Mouse (Mus musculus): ENCODE data around the gene Dlx6.

The Dlx6 gene

DNA sequence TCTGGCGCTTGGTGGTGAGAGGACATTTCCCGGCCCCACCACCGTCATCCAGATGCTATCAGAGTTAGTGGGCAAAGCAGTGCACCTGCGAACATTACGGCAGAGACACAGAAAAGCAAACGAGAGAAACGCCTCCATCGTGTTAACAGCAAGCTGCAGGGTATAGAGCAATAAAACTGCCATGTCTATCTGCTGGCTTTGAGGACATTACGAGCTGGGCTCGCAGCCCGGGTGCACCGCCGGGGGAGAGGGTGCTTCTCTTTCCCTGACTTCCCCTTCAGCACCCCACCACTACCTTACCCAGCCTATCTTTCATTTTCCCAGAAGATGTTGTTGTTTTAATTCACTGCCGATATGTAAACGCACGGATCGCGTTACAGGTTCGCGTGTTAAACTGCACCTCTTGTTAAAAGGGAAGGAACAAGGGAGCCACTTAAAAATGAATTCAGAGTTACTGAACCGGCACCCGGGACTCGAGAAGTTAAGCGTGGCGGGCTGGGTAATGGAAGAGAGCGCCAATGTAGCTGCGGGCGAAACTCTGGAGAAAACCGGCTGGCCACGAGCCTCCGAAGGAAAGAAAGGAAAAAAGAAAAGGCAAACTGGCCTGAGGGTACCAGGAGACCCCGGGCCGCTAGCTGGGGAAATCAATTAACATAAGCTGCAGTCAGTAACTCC is 2.6 kb upstream of the Dlx6 start:
- no peak for DNase-seq

DNA sequence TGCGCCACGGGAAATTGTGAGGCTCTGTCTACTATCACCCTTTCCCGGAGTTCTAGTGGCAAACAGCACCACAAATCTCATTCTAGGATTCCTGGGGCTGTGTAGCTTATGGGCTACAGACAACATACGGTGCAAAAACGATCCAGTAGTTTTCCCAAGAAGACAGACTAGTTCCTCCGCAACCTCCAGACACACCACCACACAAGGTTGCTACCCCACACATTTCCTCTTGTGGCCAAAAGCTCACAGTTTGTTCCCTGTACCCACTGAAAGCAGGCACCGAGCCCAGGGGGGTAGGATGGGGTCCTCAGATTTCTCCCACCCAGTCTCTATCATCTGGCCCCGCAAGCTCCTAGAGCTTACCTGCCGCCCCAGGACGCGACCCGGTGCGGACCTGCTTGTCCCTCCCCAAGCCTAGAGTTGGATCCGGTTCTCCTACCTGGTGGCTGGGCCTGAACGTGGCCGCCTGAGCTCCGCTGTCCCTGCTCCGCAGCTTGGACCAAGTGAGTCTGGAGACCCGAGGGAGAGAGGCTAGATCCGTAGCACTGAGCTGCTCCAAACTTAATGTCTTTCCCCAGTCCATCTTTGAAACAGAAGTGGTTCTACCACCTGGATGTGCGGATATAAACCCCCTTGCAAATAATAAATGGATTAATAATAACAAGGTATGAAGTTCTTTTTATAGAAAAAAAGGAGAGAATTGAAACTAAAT is 1.9 kb upstream of the Dlx6 start:
- DNase-seq = no peak

DNA sequence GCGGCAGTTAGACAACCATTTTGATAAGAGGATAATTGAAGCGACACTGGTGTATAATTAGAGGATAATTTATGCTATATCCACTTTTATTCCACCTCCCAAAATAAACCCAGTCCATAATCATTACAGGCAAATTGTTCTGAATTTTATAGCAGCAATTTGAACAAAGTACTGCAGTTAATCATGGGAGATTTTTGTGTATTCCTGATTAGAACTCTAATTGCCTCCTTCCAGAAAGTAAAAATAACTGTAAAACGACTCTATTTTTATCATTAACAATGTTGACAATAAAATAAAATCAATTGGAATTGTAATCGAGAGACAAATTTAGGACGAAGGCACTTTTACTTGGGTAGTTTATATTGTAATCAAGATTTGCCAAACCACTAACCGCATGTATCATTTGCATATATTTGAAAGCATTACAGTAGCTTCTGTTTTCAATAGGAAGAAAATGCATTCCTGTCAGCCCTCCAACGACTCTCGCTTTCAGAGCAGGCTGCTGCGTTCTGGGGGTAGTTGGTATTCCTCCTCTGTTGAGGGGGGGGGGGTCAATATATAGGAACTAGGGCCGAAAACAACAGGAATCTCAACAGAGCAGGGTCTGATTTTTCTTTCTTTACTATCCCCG is 1.2 kb upstream of the Dlx6 start:
- DNase-seq = no peak

DNA sequence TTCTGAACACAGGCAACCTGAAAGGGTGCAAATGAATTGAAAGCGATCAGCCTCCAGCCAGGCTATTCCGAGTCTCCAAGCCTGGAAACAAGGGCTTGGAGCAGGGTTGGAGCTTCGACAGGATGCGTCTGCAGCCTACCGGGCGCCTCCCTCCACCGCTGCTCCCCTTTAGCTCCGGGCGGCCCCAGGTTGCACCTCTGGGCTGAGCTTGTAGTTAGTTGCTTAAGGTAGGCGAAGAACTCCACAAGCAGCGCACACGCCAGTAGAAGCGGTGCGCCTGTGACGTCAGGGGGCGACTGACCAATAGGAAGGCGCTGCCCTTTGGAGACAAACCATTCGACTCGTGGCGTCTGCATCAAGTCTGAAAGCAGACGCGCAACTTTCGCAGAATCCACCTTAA is 523 bp upstream of the Dlx6 start:
- peak; percentile 16 for DNase-seq

DNA sequence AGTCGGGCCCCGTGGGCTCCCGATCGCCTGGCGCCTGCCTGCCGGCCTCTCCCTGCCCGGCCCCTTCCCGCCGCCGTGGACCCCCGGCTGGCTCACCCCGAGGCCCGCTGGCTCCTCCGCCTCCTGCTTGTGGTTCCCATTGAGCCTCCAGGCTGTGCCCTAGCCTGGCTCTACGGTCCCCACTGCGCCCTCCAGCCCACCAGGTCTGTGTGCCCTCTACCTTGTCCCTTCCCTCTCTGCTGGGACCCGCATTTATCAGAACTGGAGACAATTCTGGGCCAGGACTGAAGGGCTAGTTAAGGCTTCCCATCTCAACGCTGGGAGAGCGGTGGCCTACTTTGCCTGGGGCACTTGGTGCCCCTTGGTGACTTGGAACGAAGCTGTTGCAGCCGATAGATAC is 821 bp downstream of the Dlx6 start:
- DNase-seq = no peak

DNA sequence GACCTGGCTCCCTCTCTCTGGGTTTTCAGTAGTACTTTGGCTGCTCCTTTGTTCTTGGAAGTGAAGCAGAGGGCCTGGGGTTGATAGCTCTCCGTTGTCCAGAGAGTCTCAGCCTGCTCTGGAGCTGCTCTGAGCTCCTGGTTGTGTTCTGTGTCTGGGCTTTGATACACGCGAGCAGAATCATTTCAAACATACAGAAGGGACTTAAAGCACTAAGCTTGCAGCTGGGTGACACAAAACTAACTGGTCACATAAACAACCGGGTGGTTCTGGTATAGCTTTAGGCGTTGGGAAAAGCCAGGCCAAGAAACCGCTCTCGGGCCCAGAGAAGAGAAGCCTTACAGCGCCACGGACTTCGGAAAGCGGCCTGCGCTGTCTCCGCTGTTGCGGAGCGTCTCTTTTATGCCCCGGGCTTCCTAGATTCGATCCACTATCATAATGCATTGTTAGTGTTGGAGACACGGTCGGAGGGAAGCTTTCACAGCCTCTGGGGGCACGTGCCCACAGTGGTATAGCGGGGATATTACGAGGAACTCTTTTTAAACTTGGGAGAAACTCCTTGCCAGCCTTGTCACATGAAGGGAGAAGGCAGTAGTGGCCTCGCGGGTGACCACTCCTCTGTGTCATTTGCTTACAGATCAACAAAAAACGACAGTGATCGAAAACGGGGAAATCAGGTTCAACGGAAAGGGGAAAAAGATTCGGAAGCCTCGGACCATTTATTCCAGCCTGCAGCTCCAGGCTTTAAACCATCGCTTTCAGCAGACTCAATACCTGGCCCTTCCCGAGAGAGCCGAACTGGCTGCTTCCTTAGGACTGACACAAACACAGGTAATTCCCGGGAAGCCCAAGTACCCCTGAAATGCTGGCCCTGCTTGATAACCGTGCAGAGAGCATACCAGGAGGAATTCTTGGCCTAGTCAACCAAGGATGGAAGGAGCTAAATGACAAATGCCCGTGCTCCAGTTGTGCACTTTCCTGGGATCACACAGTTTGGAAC is 1.6 kb downstream of the Dlx6 start:
- DNase-seq = no peak

DNA sequence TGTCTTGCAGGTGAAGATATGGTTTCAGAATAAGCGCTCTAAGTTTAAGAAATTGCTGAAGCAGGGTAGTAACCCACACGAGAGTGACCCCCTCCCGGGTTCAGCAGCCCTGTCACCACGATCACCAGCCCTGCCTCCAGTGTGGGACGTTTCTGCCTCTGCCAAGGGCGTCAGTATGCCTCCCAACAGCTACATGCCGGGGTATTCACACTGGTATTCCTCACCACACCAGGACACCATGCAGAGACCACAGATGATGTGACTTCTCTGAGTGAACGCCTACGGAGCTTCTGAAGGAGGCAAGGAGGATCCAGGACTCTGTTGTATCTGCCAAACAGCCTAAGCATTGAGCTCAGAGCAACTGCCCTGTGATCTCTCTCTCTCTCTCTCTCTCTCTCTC is 3.9 kb downstream of the Dlx6 start:
- no peak for DNase-seq

DNA sequence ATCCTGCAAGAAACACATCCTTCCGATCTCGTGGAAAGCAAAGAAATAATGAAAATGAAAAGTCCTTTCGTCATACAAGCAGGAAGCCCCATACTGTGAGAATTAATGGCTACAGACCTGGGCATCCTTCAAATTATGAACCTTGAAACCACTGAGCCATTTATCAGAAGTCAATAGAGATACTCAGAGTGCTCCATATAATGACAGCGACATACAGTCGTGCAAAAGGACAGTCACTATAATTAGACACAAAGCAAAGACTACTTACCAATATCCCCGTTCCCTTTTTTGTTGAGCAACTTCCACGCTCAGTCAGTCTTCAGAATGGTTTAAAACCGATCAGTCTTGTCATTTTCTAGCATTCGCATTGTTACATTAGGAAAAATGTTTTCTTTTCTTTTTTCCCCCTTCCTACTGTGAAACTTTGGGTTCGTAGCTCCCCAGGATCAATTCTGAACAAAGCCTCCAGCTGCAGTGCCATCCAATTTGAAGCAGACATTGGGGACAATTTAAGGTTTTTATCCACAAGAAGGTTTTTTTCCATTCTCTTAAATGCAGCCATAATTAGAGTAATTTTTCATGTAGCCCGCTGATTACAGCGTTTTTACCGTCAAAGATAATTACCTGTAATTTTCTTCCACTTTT is 6.0 kb downstream of the Dlx6 start:
- no peak for DNase-seq

DNA sequence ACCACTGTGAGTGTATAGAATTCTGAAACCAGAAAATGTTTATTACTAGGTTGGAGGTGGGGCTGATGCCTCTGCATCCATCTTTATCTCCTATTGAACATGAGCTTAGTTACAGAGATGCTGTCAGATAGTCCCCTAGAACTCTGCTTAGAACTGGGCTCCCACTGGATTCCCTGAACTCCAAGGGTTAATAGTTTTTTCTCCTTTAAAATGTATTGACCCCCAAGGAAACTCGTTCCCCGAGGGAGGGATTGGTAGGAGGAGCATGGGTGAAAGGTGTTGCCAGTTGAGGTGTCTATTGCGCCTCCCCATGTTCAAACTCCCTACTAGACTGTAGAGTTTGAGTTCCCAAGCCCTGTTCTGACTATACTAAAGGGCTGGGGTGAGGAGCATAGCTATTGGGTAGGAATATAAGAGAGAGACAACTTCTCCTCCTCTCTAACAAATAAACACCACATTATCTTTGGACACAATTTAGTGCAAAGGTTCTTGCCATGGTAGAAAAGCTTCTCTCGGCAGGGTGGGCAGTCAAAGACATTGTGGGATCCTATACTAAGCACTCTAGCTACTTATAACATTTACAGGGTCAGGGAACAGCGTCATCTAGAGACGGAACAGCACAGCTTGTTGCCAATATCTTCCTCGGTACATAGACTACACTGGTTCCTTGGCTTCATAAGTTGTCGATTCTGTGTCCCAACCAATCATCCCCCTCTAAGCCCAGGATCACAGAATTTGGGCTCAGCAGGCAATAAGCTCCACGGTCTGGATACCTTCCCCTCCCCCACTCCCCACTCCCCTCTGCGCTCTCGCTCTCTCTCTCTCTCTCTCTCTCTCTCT is 7.0 kb downstream of the Dlx6 start:
- no peak for DNase-seq

DNA sequence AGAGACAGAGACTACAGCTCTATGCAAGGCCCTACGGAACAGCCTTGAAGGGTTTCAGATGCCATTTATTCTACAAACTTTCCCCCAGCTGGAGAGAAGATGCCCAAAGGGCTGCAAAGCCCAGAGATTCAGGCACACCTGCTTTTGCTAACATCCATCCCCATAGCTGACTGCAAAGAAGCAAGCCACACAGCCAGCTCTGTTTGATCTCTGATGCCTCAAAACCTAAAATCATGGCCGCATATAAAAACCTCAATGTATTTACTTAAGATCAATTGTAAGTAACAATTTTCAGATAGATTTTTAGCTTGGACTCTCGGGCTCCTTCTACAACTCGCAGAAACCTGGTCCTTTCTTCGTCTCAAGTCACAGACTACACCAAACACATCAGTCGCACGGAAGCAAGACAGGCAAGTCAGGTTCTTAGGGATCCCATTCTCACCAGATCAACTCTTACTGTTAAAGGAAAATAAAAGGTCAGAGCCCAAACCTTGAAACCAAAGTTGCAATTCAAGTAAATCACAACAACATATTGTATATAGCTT is 7.8 kb downstream of the Dlx6 start:
- no peak for DNase-seq

DNA sequence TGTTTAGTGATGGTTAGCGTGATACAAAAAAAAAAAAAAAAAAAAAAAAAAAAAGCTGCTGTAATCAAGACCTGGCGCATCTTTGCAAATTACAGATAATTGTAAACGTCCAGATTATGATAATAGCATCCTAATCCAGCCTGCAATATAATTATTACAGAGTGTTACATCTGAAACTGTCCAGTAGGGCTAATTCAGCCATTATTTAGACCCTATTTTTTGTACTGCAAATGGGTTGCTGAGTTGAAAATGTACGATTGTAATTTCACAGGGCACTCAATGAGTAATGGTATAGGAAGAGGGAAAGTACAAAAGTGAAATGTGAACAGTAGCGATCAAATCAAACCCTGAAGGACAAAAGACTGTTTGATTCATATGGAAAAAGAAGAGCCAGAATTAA is 8.6 kb downstream of the Dlx6 start:
- no peak for DNase-seq

DNA sequence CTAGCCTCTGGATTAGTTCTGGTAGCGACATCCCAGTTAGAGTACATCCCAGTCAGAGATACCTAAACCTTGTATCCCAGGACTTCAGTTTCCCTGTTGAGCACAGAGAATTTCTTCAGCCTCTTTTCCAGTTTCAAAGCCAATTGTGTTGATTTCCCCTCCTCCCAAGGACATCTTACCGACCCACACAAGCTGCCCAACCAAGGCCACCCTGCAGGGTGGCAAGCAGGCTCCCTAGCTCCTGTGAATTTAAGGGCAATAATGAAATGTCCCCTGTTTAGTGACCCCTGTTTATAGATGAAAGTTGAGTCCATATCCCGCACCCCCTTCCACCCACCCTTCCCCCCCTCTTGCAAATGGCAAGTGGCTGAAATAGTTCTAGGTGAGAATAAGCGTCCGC is 9.7 kb downstream of the Dlx6 start:
- no peak for DNase-seq

DNA sequence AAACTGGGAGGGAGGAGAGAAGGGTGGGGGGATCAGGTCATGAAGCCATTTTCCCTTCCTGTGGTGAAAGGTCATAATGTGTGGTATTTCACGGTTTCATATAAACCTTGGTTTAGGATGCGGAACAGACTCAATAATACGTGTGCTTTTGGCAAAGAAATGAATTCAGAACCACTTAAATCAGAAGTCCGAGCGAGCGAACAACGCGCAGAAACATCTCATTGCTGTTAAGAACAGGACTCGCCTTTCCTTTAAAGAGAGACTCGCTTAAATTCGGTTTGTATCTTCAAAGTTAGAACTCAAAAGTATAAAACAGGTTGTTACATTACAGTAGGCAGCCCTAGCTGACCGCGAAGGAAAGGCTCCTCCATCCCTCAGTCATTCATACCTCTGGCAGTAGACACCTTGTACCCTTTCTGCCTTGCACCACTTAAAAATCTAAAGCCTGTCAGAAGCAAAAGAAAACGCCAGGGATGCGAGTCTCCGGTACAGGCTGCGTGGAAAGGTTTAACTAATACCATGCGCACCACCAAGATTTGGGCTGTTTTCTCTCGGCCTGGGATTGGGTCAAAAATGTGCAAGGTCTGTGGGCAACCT is 10.4 kb downstream of the Dlx6 start:
- DNase-seq = no peak

DNA sequence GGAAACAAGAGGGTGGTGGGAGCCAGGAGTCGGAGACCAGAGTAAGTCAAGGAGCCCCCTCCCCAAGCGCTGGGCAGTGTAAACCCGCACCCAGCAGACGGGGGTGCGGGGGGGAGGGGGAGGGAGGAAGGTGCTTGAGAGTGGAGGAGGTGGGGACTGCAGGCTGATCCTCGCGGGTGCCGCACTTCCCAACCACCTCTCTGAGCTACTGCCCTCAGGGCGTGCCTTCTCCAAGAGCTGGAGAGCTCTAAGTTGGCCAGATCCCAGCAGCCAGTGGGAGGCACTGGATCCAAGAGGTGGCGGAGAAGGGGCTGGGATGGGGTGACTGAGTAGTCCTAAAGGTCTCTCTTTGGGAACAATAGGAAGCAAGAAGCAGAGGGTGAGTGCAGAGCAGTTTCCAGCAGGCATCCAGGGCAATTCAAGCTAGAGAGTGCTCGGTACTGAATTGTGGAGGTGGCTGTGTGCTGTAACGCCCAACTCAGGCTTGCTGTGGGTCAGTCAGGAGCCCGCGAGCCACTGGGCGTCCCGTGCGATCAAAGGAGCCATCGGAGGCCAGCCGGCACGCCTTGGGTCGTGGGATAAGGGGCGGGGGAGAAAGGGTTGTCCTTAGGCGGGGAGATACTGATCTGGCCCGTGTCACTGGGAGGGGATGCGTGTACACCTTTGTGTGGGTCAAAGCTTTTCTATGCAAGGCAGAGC is 11.1 kb downstream of the Dlx6 start:
- DNase-seq = no peak

DNA sequence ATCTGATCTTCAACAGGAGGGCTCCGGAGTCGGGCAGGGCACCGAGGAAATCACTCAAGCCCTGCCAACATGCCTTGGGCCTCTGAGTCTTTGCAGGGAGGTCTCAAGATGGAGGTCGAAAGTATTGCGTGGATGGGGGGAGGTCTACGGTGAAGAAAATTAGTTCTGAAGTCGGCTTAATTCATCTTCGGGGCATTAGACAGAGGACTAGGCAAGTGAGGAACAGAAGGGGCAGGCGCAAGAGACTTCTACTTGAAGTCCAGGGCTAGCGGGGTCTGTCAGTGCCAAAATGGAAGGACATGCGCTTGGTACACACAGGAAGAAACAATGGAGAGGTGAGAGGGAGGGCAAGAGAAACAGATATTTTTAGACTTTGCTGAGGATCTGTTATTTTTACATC is 12.0 kb downstream of the Dlx6 start:
- no peak for DNase-seq

DNA sequence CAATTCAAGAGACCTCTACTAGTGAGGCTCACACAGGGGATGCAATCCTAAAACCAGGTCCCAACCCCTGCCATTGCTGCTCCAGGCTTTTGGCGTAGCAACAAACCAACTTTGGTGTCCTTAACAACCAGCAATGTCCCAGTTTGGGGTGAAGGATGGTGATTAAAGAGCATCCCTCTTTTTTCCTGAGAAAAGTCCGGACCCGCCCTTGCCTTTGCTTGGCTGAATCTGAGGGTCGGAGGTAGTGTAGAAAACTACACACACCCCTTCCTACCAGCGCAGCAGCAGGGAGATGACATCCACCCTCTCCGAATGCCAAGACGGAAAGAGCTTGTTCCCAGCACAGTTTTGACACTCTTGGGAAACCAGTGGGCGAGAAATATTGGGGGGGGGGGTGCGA is 12.5 kb downstream of the Dlx6 start:
- DNase-seq = no peak

DNA sequence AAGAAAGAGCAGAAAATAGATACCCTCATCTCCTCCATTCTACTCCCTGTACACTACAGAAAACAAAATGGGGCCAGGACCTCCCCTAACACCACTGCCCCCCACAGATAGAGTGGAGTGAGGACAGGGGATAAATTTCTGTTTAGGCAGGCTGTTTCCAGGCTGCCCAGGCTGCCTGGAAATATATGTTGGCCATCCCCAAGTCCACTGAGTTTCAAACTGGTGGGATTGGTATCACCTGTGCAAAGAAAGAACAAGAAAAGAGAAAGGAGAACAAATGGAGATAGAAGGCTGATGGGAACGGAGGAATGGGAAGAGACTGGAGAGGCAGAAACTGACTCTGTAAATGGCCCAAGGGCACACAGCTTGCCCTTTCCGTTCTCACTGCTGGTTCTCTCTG is 13.1 kb downstream of the Dlx6 start:
- DNase-seq = no peak

DNA sequence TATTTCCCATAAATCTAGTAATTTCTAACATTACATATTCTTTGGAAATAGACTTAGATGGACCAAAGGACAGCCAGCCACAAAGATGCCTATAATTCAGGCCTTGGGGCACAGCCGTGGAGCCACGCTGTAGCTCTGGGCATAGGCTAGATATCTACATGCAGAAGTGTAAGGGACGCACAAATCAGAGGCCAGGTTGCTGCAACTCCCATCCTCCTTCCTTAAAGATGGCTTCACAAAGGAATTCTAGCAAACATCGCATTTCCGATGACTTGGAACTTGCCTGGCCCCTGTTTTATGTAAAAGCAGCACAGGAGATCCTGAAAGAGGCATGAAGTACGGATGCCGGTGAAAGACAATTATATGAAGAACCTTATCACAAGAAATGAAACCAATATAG is 13.6 kb downstream of the Dlx6 start:
- DNase-seq = no peak

DNA sequence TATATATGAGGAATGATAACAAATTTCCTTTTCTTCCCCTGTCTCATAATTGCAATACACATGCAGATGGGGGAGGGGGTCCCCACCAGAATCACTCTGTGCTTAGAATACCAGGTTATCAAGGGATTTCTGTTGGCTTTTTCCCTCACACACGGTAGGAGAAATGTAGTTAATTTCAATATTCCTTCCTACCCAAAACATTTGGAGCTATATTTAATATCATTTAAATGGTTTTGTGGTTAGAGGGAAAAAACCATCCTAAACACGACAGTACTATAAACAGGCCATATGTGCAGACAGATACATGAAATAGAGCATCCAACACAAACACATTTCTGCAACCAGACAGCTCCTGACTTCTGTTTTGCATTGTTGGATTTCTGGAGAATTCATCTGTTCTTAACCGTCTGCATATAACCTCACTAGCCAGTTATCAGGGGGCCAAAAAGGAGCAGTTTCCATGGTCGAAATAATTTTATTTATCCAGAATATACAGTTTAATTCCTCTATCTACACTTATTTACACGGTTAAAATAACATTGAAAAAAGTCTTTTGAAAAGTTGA is 14.3 kb downstream of the Dlx6 start:
- no peak for DNase-seq
